Mouse (Mus musculus) heart, adult 8-10 months (tissue): ENCODE measurements around the gene Ankrd22. TPM values are rescaled to one million over a fixed set of nuclear protein-coding genes. Genes with fewer than 3 reads are reported as not detected.
A peak's percentile ranks its signal among the peaks of the same experiment; 100 is the strongest.

Source experiments
- DNase-seq: peaks from one replicate; pipeline ENCODE4 v3.0.0; 2022; ENCODE audit warnings: low spot score
- total RNA-seq, 4 experiments: library from RNA; stranded (reverse); gene quantifications; 2 replicates each; pipeline ENCODE4 v1.2.4; 2022

Ankrd22 gene
- total RNA-seq, 4 experiments from 2014 or later, result not detected

DNA sequence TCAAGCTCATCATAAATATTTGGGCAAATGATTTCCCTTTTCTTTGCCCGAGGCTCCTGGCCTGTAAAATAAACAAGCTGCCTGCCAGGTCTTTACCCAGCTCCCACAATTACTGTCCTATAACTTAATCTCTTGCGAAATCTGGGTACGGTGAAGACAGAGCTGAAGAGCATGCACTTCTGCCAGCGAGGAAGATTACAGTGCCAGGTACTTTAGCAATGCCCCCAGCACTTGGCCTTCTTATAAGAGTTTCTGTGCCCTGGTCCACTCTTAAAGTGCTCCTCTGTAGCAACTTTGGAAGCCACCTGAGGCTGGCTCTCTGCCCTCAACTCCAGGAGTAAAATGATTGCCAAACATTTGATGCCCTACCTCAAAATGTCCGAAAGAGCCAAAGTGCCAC, 70.5 kb downstream of the Ankrd22 start:
- no peak for DNase-seq

- DNase-seq, result peak; percentile 3
Observed at GRCm38 (mm10) chr19:34089011-34089680, 76.7 kb downstream of the Ankrd22 start.

GRCm38 (mm10) chr19:34078130-34078529, 87.7 kb downstream of the Ankrd22 start:
- no peak for DNase-seq

- no peak for DNase-seq
Observed at GRCm38 (mm10) chr19:34074239-34074638, 91.6 kb downstream of the Ankrd22 start.

Other genes starting within 250 kb of the Ankrd22 start
- gene Lipf, start 204.9 kb downstream of the Ankrd22 start, total RNA-seq, result not detected
- not detected for gene Lipk, start 157.8 kb downstream of the Ankrd22 start, total RNA-seq
- gene Lipn, start 98.7 kb downstream of the Ankrd22 start, total RNA-seq, result not detected
- not detected for gene Lipm, start 65.1 kb downstream of the Ankrd22 start, total RNA-seq
- gene Stambpl1, start 26.2 kb upstream of the Ankrd22 start, total RNA-seq, result 1 to 10 TPM; 2.2 to 4.1 (median 3.0) TPM
- gene Acta2, start 89.5 kb upstream of the Ankrd22 start, total RNA-seq, result 10 to 100 TPM; 56.1 to 79.3 (median 71.1) TPM
- 10 to 100 TPM in 3 of 4 experiments, 1 to 10 TPM in 1; 8.6 to 14.3 (median 12.6) TPM for gene Fas, start 124.6 kb upstream of the Ankrd22 start, total RNA-seq